Mouse (Mus musculus): ENCODE results near the gene Btaf1.

The Btaf1 gene

GRCm38 (mm10) chr19:36925671-36926552 is at the start of gene Btaf1:
Btaf1 (plus strand) TSS chr19:36926079.
- peak; percentile 67 to 75 for DNase-seq (ENCODE audit: low spot score in 2 of 2)

- no peak for DNase-seq (ENCODE audit: low spot score in 2 of 2)
These were observed 48.5 kb upstream of the Btaf1 start for GRCm38 (mm10) chr19:36877329-36877728.

GRCm38 (mm10) chr19:36878743-36879495 is 47.0 kb upstream of the Btaf1 start:
- DNase-seq (ENCODE audit: low spot score in 2 of 2): no peak

- no peak for DNase-seq (ENCODE audit: low spot score in 2 of 2)
These were observed 42.8 kb upstream of the Btaf1 start for GRCm38 (mm10) chr19:36883119-36883518.

GRCm38 (mm10) chr19:36886316-36886715 is 39.6 kb upstream of the Btaf1 start:
- no peak for DNase-seq (ENCODE audit: low spot score in 2 of 2)

GRCm38 (mm10) chr19:36887706-36888105 is 38.2 kb upstream of the Btaf1 start:
- DNase-seq (ENCODE audit: low spot score in 2 of 2): no peak

GRCm38 (mm10) chr19:36891746-36892145 is 34.1 kb upstream of the Btaf1 start:
- DNase-seq (ENCODE audit: low spot score in 2 of 2): no peak

- no peak for DNase-seq (ENCODE audit: low spot score in 2 of 2)
These were observed 28.9 kb upstream of the Btaf1 start for GRCm38 (mm10) chr19:36896791-36897569.

- DNase-seq (ENCODE audit: low spot score in 2 of 2): no peak
These were observed 28.1 kb upstream of the Btaf1 start for GRCm38 (mm10) chr19:36897778-36898177.

- no peak for DNase-seq (ENCODE audit: low spot score in 2 of 2)
These were observed 22.5 kb upstream of the Btaf1 start for GRCm38 (mm10) chr19:36903377-36903776.

GRCm38 (mm10) chr19:36904211-36905007 is 21.5 kb upstream of the Btaf1 start:
- peak in 1 of 2 experiments; percentile 9 for DNase-seq (ENCODE audit: low spot score in 2 of 2)

GRCm38 (mm10) chr19:36909150-36909549 is 16.7 kb upstream of the Btaf1 start:
- no peak for DNase-seq (ENCODE audit: low spot score in 2 of 2)

- DNase-seq (ENCODE audit: low spot score in 2 of 2): peak in 1 of 2 experiments; percentile 52
These were observed 16.1 kb upstream of the Btaf1 start for GRCm38 (mm10) chr19:36909676-36910292.

- no peak for DNase-seq (ENCODE audit: low spot score in 2 of 2)
These were observed 15.3 kb upstream of the Btaf1 start for GRCm38 (mm10) chr19:36910424-36911045.

- DNase-seq (ENCODE audit: low spot score in 2 of 2): no peak
These were observed 12.8 kb upstream of the Btaf1 start for GRCm38 (mm10) chr19:36913064-36913463.

GRCm38 (mm10) chr19:36916206-36916605 is 9.7 kb upstream of the Btaf1 start:
- no peak for DNase-seq (ENCODE audit: low spot score in 2 of 2)

- no peak for DNase-seq (ENCODE audit: low spot score in 2 of 2)
These were observed 8.9 kb upstream of the Btaf1 start for GRCm38 (mm10) chr19:36916876-36917389.

- DNase-seq (ENCODE audit: low spot score in 2 of 2): peak; percentile 70 to 78
These were observed 7.2 kb upstream of the Btaf1 start for GRCm38 (mm10) chr19:36918441-36919301.

- no peak for DNase-seq (ENCODE audit: low spot score in 2 of 2)
These were observed 6.4 kb upstream of the Btaf1 start, which contains the start of gene Fgfbp3 for GRCm38 (mm10) chr19:36919466-36919865. Fgfbp3 (minus strand) TSS chr19:36919615.
